Mouse (Mus musculus) embryonic stem cell, embryonic (primary cell): Measurements from ENCODE around the gene Gm21190.
"Not testable (repeated sequence)": the region's sequence is repeated elsewhere in the genome, so short reads cannot be mapped to it uniquely, and the experiment has no call there.

ENCODE experiments used
- CTCF ChIA-PET, 4 experiments: fragments of 300-600 bp in 2 of 4; fragments of 350-600 bp in 2 of 4; sonication (Branson Sonifier 250); formaldehyde crosslinking; loops; one replicate each; lab custom pipeline; 2022; ENCODE audit warnings: inconsistent platforms in 2 of 4; lab: Charles Lee
- POLR2A ChIA-PET, 4 experiments: fragments of 300-600 bp in 2 of 4; fragments of 350-600 bp in 2 of 4; sonication (Branson Sonifier 250); formaldehyde crosslinking; loops; one replicate each; lab custom pipeline; 2022; ENCODE audit warnings: antibody characterized with exemption in 4 of 4, inconsistent platforms in 1 of 4; lab: Charles Lee

Gm21190 gene

DNA sequence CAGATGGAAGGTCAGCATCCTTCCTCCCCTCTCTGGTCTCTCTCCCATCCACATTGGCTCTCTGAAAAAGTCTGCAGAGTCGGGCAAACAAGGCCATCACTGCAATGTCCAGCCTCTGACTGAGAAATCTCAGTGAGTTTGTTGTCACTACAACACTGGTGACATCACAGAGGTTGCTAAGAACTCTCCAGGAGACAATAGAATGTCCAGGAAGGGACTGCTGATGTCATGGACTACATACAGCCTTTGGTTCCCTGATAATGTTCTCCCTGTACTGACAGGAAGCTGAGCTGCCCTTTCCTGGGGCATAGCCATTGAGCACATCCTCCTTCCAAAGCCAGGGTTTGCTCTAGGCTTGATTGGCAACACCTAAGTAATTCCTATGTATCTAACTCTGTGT is at the start of gene Gm21190:
Gene Gm21190 (minus strand): TSS at position 101 of the 400 bp plus-strand sequence.
- CTCF ChIA-PET, POLR2A ChIA-PET: not testable (repeated sequence)

DNA sequence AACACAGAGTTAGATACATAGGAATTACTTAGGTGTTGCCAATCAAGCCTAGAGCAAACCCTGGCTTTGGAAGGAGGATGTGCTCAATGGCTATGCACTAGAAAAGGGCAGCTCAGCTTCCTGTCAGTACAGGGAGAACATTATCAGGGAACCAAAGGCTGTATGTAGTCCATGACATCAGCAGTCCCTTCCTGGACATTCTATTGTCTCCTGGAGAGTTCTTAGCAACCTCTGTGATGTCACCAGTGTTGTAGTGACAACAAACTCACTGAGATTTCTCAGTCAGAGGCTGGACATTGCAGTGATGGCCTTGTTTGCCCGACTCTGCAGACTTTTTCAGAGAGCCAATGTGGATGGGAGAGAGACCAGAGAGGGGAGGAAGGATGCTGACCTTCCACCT is 48.0 kb upstream of the Gm21190 start, which contains the start of gene Gm21083:
Gene Gm21083 (plus strand): TSS at position 301 of the 400 bp plus-strand sequence.
- CTCF ChIA-PET, POLR2A ChIA-PET: not testable (repeated sequence)

DNA sequence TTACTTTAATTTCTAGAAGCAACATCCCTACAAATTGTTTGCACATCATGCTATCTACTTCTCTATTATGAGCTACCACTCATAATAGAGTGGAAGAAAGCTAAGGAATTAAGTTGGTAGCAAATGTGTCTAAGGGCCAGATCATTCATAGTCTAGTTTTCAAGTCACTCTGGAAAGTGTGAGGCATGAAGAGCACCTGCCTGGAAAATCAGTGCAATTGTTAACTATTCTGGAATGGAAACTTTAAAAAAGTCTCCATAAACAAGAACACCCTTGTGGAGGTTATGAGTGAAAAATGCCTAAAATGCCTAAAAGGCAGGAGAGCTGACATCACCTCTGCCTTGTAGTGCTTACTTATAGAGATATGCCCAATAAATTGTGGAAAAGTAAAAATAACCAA is 44.7 kb upstream of the Gm21190 start:
- POLR2A ChIA-PET, result not testable (repeated sequence)

DNA sequence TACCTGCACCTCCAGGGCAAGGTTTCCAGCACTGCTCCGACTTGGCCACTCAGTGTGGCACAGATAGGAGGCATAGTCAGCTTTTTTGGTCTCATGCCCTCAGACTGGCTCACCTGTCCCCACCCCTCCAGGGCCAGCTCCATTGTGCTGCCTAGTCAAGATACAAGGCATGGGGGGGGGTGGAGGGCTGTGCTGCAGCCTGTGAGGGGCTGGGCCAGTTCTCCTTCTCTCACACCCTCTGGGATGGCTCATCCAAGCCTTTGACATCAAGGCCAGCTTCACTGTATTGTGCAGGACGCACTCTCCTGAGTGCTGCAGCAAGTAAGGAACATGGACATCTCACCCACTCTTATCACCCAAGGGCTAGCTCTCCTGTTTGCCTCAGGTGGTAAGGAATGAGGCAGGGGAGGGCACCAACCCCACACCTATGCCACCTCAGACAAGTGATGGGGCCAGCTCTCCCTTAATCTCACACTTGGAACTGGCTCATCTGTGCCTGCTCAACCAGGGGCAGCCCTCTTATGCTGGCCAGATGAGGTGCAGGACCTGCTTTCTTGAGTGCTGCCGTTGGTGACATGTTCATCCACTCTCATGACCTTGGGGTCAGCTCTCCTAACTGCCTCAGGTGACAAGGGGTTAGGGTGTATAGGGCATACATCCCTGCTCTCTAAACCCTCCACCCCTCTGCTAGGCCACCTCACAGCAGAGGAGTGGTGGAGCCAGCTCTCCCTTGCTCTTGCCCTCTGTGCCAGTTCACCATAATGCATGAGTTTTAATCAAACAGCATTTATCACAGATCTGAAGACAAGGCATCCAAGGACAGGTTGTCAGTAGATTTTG is 32.6 kb upstream of the Gm21190 start:
- POLR2A ChIA-PET, CTCF ChIA-PET: not testable (repeated sequence)

More for the DNA sequence above, 44.7 kb upstream of the Gm21190 start:
- CTCF ChIA-PET, result not testable (repeated sequence)

DNA sequence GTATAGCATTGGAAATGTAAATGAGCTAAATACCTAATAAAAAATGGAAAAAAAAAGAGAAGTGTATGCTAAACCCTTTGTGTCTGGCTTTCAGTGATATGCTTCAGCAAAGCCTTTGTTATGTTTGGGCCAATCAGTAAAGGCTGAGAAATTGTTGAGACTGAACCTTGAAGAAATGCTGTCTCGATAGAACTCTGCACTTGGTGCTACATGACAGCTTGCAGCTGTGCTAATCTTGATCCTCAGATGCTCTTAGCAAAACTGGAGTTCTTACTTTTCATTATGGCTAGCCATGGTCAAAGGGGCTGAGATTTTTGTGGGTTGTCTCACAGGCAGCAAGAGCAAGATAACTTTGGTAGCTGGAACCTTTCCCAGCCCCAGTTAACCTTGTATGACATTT is 29.6 kb upstream of the Gm21190 start:
- CTCF ChIA-PET, POLR2A ChIA-PET: not testable (repeated sequence)

DNA sequence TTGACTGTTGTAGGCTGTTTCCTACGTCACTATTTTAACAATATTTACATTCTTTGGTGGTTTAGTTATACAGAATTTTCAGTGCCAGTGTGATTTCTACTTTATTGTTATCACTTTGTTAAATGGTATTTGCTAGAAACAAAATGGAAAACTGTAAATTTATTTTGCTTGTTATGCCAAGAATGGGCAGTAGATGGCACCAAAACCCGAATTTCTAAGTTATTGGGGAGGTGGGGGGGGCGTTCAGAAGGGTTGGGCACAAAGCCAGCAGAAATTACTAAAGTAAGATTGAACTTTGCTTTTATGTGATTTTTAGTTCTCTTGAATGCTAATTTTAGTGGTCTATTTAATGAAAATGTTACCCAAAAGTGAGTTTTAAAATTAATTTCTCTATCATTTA is 20.6 kb upstream of the Gm21190 start:
- CTCF ChIA-PET, POLR2A ChIA-PET: not testable (repeated sequence)

DNA sequence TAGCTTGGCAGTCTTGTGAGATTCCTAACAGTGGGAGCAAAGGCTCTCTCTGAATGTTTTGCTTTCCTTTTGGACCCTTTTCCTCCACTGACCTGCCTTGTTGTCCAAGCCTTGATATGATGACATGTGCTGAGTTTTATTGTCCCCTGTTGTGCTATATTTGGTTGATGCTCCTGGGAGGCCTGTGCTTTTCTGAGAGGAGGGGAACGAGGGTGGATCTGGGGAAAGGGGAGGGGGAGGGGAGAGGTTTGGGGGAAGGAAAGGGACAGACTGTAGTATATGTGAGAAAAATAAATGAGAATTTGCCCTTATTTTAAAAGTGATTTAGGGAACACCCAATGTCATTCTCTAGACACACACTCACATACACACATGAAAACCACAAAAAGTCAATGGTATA is 20.1 kb upstream of the Gm21190 start:
- CTCF ChIA-PET, POLR2A ChIA-PET: not testable (repeated sequence)

DNA sequence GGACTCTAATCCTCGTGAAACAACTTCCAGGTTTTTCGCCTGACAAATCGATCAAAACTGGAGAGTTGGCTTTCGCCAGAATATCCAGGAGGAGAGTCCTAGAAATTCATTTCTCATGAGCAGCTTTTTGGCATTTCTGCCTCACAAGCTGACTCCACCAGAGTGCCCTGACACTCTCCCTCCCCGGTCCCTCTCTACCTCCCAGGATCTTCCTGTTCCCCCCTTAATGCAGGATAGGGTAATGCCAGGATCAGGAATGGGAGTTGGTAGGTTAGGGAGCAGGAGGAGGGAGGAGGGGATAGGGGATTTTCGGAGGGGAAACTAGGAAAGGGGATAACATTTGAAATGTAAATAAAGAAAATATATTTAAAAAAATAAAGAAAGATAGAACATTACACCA is 19.6 kb upstream of the Gm21190 start:
- POLR2A ChIA-PET, CTCF ChIA-PET: not testable (repeated sequence)

DNA sequence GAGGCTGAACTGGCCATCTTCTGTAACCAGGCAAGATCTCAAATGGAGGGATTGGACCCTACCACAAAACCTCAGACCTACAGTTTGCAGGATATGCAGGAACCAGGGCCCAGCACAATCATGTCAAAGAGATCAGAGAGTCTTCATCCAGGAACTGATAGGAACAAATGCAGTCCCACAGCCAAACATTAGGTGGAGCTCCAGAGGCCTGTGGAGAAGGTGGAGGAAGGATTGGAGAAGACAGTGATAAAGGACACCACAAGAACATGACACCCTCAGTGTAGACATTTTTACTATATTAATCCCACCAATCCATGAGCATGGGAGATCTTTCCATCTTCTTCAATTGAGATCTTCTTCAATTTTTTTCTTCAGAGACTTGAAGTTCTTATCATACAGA is 6.6 kb downstream of the Gm21190 start:
- POLR2A ChIA-PET, CTCF ChIA-PET: not testable (repeated sequence)

DNA sequence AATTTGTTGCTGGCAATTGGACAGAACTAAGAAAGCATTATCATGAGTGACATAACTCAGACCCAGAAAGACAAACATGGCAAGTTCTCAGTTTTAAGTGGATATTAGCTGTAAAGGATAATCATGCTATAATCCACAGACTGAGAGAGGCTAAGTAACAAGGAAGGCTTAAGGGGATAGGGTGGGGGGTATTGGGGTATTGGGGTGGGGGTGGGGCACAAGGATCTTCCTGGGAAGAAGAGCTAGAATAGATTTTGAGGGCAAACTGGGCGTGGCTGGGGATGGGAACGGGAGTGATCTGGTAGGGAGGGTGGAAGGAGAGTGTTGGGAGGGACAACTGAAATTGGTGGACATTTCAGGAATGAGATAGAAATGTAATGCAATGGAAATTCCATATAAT is 7.0 kb downstream of the Gm21190 start:
- POLR2A ChIA-PET, CTCF ChIA-PET: not testable (repeated sequence)

DNA sequence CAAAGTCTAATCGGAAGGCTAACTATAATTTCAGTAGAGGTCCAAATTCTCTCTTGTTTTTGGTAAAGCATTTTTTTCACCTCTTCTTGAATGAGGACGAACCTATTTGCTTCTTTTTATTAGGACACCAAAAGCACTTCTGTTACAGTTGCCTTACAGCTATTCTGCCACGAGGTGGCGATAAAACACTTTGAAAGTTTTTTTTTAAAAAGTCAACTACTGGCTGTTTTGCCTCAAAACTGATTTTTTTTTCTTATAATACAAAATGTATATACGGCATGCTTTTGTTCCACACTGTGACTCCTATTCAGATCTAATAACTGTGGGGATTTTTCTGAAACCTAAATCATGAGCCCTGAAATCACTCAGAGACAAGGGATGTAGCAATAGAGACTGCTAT is 8.6 kb downstream of the Gm21190 start:
- CTCF ChIA-PET, POLR2A ChIA-PET: not testable (repeated sequence)

DNA sequence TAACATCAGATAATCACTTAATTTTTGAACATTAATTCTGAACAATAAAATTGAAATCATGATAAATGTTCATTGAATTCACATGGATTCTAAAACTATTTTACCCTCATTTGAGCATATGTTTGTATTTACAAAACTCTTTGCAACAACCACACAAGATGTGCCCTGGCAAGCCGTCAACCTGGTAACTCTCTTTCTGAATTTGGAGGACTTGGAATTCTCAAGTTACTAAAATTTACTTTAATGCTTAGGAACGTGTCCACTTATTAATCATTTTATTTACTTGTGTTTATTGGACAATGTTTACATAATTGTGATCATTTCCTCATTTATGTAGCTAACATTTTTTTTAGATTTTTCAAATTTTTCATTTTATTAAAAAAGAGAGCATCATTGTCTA is 11.9 kb downstream of the Gm21190 start:
- CTCF ChIA-PET, POLR2A ChIA-PET: not testable (repeated sequence)

DNA sequence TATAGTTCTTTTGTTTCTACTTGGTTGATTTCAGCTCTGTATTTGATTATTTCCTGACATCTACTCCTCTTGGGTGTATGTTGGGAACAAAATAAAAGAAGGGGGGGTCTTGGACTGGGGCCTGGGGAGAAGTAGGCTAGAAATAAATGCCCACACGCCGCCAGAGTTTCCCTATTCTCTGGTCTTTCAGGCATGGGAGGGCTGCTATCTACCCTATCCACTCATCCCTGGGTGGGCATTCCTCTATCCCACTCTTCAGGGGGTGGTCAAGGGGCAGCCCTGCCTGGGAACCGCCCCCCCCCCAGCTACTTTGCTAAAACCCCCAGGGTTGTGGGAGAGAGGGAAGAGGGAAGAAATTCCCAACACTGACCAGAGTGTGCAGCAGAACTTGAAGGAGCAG is 16.8 kb downstream of the Gm21190 start:
- POLR2A ChIA-PET, CTCF ChIA-PET: not testable (repeated sequence)

DNA sequence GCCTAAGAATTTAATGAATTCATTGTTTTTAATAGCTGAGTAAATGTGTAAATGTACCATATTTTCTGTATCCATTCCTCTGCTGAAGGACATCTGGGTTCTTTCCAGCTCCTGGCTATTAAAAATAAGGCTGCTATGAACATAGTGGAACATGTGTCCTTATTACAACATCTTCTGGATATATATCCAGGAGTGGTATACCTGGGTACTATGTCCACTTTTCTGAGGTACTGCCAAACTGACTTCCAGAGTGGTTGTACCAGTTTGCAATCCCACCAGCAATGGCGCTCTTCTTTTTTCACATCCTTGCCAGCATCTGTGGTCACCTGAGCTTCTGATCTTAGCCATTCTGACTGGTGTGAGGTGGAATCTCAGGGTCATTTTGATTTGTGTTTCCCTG is 19.1 kb downstream of the Gm21190 start:
- CTCF ChIA-PET, POLR2A ChIA-PET: not testable (repeated sequence)

DNA sequence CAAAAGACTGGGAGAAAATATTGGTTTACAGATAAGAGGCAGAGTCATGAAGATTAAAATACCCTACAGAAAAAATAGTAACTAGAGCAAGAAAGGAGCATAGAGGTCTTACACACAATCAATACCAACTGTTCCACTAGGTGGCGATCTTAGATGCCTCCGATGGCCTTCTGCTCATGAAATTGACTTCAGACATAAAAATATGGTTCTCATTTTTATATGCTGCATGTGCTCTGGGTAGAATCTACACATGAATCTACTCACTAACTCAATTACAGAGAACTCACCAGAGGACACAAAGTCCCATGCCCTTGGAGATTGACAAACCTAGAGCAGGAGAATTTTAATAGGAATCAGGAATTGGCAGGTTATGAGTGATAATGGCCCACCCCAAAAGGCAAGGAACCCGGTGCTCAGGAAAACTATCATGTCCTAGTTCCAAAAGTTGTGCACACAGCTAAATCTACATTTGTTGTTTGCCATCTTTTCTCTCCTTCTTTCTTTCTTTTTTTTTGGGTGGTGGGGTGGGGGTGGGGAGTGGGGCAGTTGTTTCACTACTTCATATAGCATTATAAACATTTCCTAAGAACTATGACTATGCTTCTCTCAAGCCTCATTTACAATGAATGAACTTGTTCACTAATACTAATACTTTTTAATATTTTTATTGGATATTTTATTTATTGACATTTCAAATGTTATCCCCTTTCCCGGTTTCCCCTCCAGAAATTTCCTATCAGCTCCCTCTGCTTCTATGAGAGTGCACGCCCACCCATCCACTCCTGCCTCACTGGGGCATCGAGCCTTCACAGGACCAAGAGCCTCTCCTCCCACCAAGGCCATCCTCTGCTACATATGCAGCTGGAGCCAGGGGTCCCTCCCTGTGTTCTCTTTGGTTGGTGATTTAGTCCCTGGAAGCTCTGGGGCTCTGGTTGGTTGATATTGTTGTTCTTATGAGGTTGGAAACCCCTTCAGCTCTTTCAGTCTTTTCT is 20.3 kb downstream of the Gm21190 start:
- CTCF ChIA-PET, POLR2A ChIA-PET: not testable (repeated sequence)

DNA sequence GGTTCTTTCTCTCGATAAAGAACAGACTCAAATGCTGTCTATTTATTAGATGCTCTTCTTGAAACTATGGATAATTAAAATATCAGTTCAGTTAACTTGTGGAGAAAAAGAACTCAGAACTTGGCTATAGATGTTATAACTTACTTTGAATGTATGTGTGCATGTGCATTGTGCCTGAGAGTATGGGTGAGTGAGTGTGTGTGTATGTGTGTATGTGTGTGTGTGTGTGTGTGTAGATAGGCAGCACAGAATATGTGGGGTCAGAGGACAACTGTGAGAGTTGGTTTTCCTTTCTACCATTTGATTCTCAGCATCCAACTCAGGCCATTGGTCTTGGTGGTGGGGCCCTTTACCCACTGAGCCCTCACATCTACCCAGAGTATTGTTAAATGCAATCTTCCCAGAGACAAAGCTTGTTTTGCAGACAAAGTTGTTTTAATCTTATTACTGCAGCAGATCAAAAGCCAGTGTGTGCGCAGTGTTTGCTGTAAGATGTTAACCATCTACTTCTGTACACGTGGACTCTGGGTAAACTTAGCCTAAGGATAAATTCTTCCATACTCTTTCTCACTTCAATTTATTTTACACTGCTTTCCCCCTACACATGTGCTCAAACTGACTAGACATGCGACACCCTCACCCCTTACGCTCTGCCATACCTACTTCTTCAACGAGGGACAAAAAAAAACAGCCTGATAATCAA is 21.1 kb downstream of the Gm21190 start:
- CTCF ChIA-PET, result interaction anchor here in 1 of 4 experiments (0.6 kb wide), 2 partner anchors 50 to 556 kb away, joined by 3 to 4 read pairs; no protein-coding TSS in a partner anchor
- POLR2A ChIA-PET, result not testable (repeated sequence)

DNA sequence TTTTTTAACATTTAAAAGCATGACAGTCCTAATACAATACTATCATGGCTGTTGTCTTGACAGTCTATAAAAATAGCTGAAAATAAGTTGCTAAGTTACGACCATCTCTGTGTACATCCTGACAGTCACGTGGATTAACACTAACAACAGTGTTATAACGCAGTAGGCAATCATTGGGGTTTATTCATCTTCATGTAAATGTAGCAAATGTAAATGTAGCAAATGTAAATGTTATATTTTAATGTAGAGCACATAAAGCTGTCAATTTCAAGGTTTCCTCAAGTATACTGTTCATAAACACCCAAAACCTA is 21.8 kb downstream of the Gm21190 start:
- ChIA-PET CTCF (no interaction called here), POLR2A (no interaction called here)

DNA sequence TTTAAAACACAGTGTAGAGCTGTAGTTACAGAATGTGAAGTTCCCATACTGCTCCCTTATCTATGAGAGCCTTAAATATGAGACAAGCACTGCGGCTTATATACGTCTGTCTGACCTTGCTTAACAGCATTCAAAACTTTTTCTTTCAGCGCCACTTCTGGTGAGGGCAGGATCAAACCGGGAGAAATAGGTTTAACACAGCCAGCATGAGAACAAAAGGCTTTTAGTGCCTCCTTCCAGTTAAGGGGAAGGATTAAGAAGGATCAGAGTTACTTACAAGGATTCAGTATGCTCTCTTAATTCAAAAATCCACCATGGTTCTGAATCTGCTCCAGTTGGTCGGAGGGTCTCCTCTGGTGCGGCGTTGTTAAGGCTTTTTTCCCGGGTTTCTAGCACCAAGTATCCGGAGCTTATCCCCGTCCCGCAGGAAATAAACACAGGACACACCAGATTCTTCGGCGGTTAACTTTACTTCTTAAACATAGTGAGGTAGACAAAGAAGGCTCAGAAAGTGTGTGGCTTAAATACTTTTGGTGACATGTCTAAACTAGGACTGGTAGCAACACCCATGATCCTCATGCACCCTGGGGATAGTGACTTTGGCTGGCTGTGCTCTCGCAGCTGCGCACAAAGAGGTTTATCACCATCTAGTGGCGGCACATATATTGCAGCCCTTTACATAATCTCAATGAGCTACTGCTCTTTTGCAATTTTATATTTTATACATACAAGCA is 22.3 kb downstream of the Gm21190 start:
- POLR2A ChIA-PET, result no interaction called here
- CTCF ChIA-PET, result no interaction called here

DNA sequence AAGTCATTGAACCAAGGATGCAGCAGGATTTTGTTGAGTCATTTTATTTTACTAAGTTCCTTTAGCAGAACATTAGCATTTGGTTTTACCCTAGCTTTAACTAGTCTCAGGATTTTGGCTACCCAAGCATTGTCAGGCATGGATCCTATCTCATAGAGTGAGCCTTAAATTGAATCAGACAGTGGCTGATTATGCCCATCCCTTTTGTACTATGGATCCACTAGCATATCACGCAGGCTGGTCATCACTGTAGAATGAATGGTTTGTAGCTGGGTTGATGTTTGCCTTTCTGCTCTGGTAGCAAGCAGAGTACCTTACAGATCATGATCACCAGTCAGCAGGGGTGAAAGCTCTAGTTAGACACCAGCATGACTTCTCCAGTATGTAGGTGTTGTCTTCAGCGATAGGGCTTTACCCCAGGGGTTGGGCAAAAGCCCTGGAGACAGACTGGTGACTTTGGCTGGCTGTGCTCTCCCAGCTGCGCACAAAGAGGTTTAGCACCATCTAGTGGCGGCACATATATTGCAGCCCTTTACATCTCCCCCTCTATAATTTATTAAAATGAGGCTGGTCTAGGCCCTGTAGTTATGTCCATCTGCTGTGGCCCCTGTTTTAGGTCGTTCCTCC is 30.1 kb downstream of the Gm21190 start:
- POLR2A ChIA-PET, CTCF ChIA-PET: not testable (repeated sequence)
